ENCODE assay signal across 8 mouse cellular contexts in the genomic region with DNA sequence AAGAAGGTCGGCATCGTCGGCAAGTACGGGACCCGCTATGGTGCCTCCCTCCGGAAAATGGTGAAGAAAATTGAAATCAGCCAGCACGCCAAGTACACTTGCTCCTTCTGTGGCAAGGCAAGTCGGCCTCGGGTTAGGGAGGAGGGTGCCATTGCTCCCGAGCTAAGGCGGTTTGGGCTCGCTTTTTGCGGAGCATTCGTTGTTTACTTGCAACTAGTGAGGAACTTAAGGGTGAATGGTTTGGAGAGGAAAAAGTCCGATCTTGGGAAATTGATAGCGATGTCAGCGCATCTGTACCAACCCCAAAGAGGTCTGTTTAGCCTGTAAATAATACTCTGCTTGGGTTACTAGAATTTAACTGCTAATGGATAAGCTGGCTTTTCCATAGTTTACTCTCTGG. TPM values are rescaled to one million over a fixed set of nuclear protein-coding genes. Genes with fewer than 3 reads are reported as not detected.
A peak's percentile ranks its signal among the peaks of the same experiment; 100 is the strongest.
DNase-seq lines count a peak whose midpoint lies in the region; ATAC-seq and TF ChIP-seq lines count a peak whose summit lies in the region.

No protein-coding gene starts in this region.

- intact Hi-C loops in gastrocnemius, adult 2 months (cut with DNase I), result loop anchor here (10.0 kb wide), 1 partner anchor 117 kb away; no protein-coding TSS in a partner anchor
- intact Hi-C loops in gastrocnemius, postnatal 36 days (cut with DNase I), result loop anchor here (10.0 kb wide), 1 partner anchor 563 kb away; no protein-coding TSS in a partner anchor
- intact Hi-C loops in left cerebral cortex, postnatal 36 days (cut with DNase I), result no loop called here

- H3K4me1 ChIP-seq in embryonic facial prominence, embryonic 13.5 days, result peaks cover 14% of the 10 kb centered on the region
- H3K4me1 ChIP-seq in intestine, embryonic 16.5 days (ENCODE audit: control insufficient read depth, insufficient read depth, low read length), result peaks cover 9% of the 10 kb centered on the region

- no peaks in the 10 kb centered on the region for H3K27me3 ChIP-seq in embryonic facial prominence, embryonic 13.5 days
- no peaks in the 10 kb centered on the region for H3K27me3 ChIP-seq in intestine, embryonic 16.5 days (replicated peaks; ENCODE audit: control insufficient read depth, insufficient read depth, low read length)
- no peaks in the 10 kb centered on the region for H3K27me3 ChIP-seq in myocyte (ENCODE audit: control insufficient read depth, insufficient read depth, insufficient read length)

- peak overlapping the region; percentile 76 for H3ac ChIP-seq in myocyte (ENCODE audit: control insufficient read depth, insufficient read length)

- no peak for TF ChIP-seq CTCF in gastrocnemius, adult 2 months (IDR thresholded peaks at IDR 0.05)

- no peak for TF ChIP-seq POLR2A in myocyte (IDR thresholded peaks at IDR 0.05; ENCODE audit: insufficient read length, low read depth)

- no peak for DNase-seq in gastrocnemius, adult 2 months
- no peak for DNase-seq in gastrocnemius, postnatal 36 days
- DNase-seq in 3T3-L1 (ENCODE audit: low read depth, low spot score), result peak; percentile 28
- no peak for DNase-seq in left cerebral cortex, postnatal 36 days (ENCODE audit: low spot score in 2 of 2)

- H3K4me2 ChIP-seq in embryonic facial prominence, embryonic 13.5 days, result peak overlapping the region; percentile 80
- peak overlapping the region; percentile 65 for H3K4me2 ChIP-seq in intestine, embryonic 16.5 days (ENCODE audit: low read depth, low read length)
- peak overlapping the region; percentile 87 for H3K4me2 ChIP-seq in myocyte (ENCODE audit: low read depth)

- peak overlapping the region; percentile 87 for H3K4me3 ChIP-seq in gastrocnemius, adult 2 months
- peak overlapping the region; percentile 77 for H3K4me3 ChIP-seq in embryonic facial prominence, embryonic 13.5 days
- H3K4me3 ChIP-seq in intestine, embryonic 16.5 days (ENCODE audit: low read length), result peak overlapping the region; percentile 66
- H3K4me3 ChIP-seq in myocyte, result peak overlapping the region; percentile 94

- no peaks in the 10 kb centered on the region for H3K9me3 ChIP-seq in embryonic facial prominence, embryonic 13.5 days
- H3K9me3 ChIP-seq in intestine, embryonic 16.5 days (ENCODE audit: control insufficient read depth, low read length), result no peaks in the 10 kb centered on the region

- H3K79me2 ChIP-seq in myocyte (ENCODE audit: control insufficient read depth, insufficient read depth), result peaks cover 27% of the 10 kb centered on the region

- H3K36me3 ChIP-seq in embryonic facial prominence, embryonic 13.5 days, result peaks cover 31% of the 10 kb centered on the region
- peaks cover 5% of the 10 kb centered on the region for H3K36me3 ChIP-seq in intestine, embryonic 16.5 days (ENCODE audit: control insufficient read depth, insufficient read depth, low read length)
- peaks cover 21% of the 10 kb centered on the region for H3K36me3 ChIP-seq in myocyte (ENCODE audit: control insufficient read depth, insufficient read depth)

- under 1% methylated on average over 17 of the region's 17 CpGs for WGBS in embryonic facial prominence, embryonic 13.5 days
- under 1% methylated on average over 17 of the region's 17 CpGs for WGBS in intestine, embryonic 16.5 days

- H3K9ac ChIP-seq in embryonic facial prominence, embryonic 13.5 days, result peak overlapping the region; percentile 93
- peak overlapping the region; percentile 80 for H3K9ac ChIP-seq in intestine, embryonic 16.5 days (ENCODE audit: low read depth, low read length)

- 0 out of 2 replicates have a peak, but pooled peaks have one; percentile 8 for ATAC-seq in embryonic facial prominence, embryonic 13.5 days (ENCODE audit: insufficient number of reproducible peaks, insufficient read depth, low FRiP score, low TSS enrichment, low read depth)
- ATAC-seq in intestine, embryonic 16.5 days, result peak; percentile 45; the same call in 1 of the 2 replicates
- no peak for ATAC-seq in megakaryocyte-erythroid progenitor cell, adult 5-6 weeks (replicated peaks; ENCODE audit: low FRiP score, low TSS enrichment, poor library complexity, severe bottlenecking)

- H3K27ac ChIP-seq in gastrocnemius, adult 2 months, result peak overlapping the region; percentile 90
- H3K27ac ChIP-seq in embryonic facial prominence, embryonic 13.5 days, result peak overlapping the region; percentile 94
- peak overlapping the region; percentile 82 for H3K27ac ChIP-seq in intestine, embryonic 16.5 days (ENCODE audit: low read length)

TF ChIP-seq in myocyte, 11 proteins besides CTCF, POLR2A, EP300 and RAD21:
- peak; percentile 22 for TF ChIP-seq POLR2AphosphoS2 (IDR thresholded peaks at IDR 0.05; ENCODE audit: insufficient read length, low read depth)
- no peak for TF ChIP-seq E2F4 (IDR thresholded peaks at IDR 0.05; ENCODE audit: insufficient read depth)
- no peak for TF ChIP-seq SRF (IDR thresholded peaks at IDR 0.05; ENCODE audit: control insufficient read depth, insufficient read length, low read depth)
- no peak for TF ChIP-seq TCF12 (IDR thresholded peaks at IDR 0.05; ENCODE audit: insufficient read depth, poor library complexity, severe bottlenecking)
TF ChIP-seq in myocyte: peak in this region for 1.

RNA-seq across cellular contexts. Expression of a gene that starts 0.6 kb away (rescaled TPM):
- total RNA-seq in gastrocnemius, adult 2 months (2021), result 100 to 1,000 TPM; 527 to 602 TPM
- total RNA-seq in gastrocnemius, postnatal 36 days (2021), result 100 to 1,000 TPM; 447 to 533 TPM
- 1,826 and 2,120 TPM in 2 replicates for polyA plus RNA-seq in embryonic facial prominence, embryonic 13.5 days (2015; fragmentation: Nextera tagmentation; extraction: Ambion mirVana)
- 1,552 and 1,622 TPM in 2 replicates for polyA plus RNA-seq in intestine, embryonic 16.5 days (2015; fragmentation: Nextera tagmentation; extraction: Ambion mirVana)
- 2,680 TPM for polyA plus RNA-seq in myocyte (2012; fragmentation: generic; extraction: Trizol)
- 100 to 1,000 TPM; 500 to 588 TPM for total RNA-seq in left cerebral cortex, postnatal 36 days (2021)
- 2,939 and 3,315 TPM in 2 replicates for total RNA-seq in megakaryocyte-erythroid progenitor cell, adult 5-6 weeks (2014; fragmentation: Nextera tagmentation)
- 499 and 554 TPM in 2 replicates for total RNA-seq in megakaryocyte-erythroid progenitor cell, adult 5-6 weeks (2017)

RNA-seq across cellular contexts. Expression of a gene that starts 11.3 kb away (rescaled TPM):
- total RNA-seq in gastrocnemius, adult 2 months (2021), result not detected
- total RNA-seq in gastrocnemius, postnatal 36 days (2021), result not detected
- polyA plus RNA-seq in embryonic facial prominence, embryonic 13.5 days (2015; fragmentation: Nextera tagmentation; extraction: Ambion mirVana), result not detected in 2 replicates
- not detected in 2 replicates for polyA plus RNA-seq in intestine, embryonic 16.5 days (2015; fragmentation: Nextera tagmentation; extraction: Ambion mirVana)
- polyA plus RNA-seq in myocyte (2012; fragmentation: generic; extraction: Trizol), result not detected
- not detected for total RNA-seq in left cerebral cortex, postnatal 36 days (2021)
- total RNA-seq in megakaryocyte-erythroid progenitor cell, adult 5-6 weeks (2014; fragmentation: Nextera tagmentation), result not detected in 2 replicates
- total RNA-seq in megakaryocyte-erythroid progenitor cell, adult 5-6 weeks (2017), result not detected in 2 replicates
